Mouse (Mus musculus) ES-Bruce4 (cell line): ENCODE measurements around the gene Dnajc6.

Source experiments
- CTCF ChIP-seq: IDR thresholded peaks from one replicate; pipeline ENCODE4 v1.8.1; 2011; ENCODE audit warnings: low read depth, low read length
- POLR2A ChIP-seq: IDR thresholded peaks from one replicate; pipeline ENCODE4 v1.8.1; 2011; ENCODE audit warnings: low read length; ENCODE audit not compliant: insufficient read depth

DNA sequence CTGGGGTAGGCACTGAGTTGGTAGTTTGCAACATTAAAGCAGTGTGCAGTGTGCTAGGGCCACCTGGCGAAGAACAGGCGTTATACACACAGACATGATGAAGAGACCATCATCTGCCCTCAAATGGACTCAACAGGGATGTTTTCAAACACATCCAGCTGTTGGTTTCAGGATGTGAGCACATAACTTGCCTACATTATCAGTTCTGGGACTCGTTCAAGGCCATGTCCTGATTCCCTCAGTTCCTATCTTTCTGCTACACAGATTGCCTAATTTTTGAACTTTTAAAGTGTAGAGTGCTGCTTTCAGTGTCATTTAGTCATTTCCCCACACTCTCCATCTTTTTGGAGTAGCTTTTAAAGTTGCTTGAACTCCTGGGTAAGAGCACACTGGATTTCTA, 186.6 kb downstream of the Dnajc6 start:
- TF ChIP-seq POLR2A (no peak), CTCF (no peak)
